Mouse (Mus musculus): ENCODE results near the gene Rfwd3. TPM values are rescaled to one million over a fixed set of nuclear protein-coding genes. Genes with fewer than 3 reads are reported as not detected.
"Not testable (repeated sequence)": the region's sequence is repeated elsewhere in the genome, so short reads cannot be mapped to it uniquely, and the experiment has no call there.

Rfwd3 gene
- polyA plus RNA-seq, 1 experiment from 2014 or later = 81.6 TPM

GRCm38 (mm10) chr8:111246864-111247263 is 53.2 kb downstream of the Rfwd3 start:
- WGBS = 94% methylated on average over 1 of the region's 1 CpGs
- H3K27me3 ChIP-seq (replicated peaks; ENCODE audit: control insufficient read depth, insufficient read depth, low read length); H3K4me1 ChIP-seq (replicated peaks; ENCODE audit: control insufficient read depth, insufficient read depth, low read length); H3K27ac ChIP-seq (ENCODE audit: low read depth, low read length); H3K9me3 ChIP-seq (ENCODE audit: control insufficient read depth, low read length); DNase-seq (ENCODE audit: low spot score); H3K4me3 ChIP-seq (ENCODE audit: low read depth, low read length); H3K9ac ChIP-seq (ENCODE audit: low read depth, low read length); H3K36me3 ChIP-seq (ENCODE audit: control insufficient read depth, insufficient read depth, low read length); H3K4me2 ChIP-seq; ATAC-seq (replicated peaks; ENCODE audit: low FRiP score): not testable (repeated sequence)

- Histone ChIP-seq H3K36me3 (ENCODE audit: control insufficient read depth, insufficient read depth, low read length) (no peaks in the 10 kb centered on the region), H3K9me3 (ENCODE audit: control insufficient read depth, low read length) (no peaks in the 10 kb centered on the region), H3K27ac (ENCODE audit: low read depth, low read length) (no peak overlapping the region), H3K27me3 (replicated peaks; ENCODE audit: control insufficient read depth, insufficient read depth, low read length) (no peaks in the 10 kb centered on the region), H3K4me1 (replicated peaks; ENCODE audit: control insufficient read depth, insufficient read depth, low read length) (0 out of 2 replicates have a peak, but pooled peaks cover 3% of the 10 kb centered on the region), H3K9ac (ENCODE audit: low read depth, low read length) (no peak overlapping the region), H3K4me2 (no peak overlapping the region), H3K4me3 (ENCODE audit: low read depth, low read length) (no peak overlapping the region)
- 73% methylated on average over 4 of the region's 4 CpGs for WGBS
- DNase-seq (ENCODE audit: low spot score) (no peak), ATAC-seq (replicated peaks; ENCODE audit: low FRiP score) (no peak)
These were observed 53.7 kb downstream of the Rfwd3 start for GRCm38 (mm10) chr8:111246287-111246830.

GRCm38 (mm10) chr8:111237301-111237700 is 62.7 kb downstream of the Rfwd3 start:
- 82% methylated on average over 3 of the region's 3 CpGs for WGBS
- Histone ChIP-seq H3K9me3 (ENCODE audit: control insufficient read depth, low read length) (no peaks in the 10 kb centered on the region), H3K4me1 (replicated peaks; ENCODE audit: control insufficient read depth, insufficient read depth, low read length) (peaks cover 2% of the 10 kb centered on the region; the same call in 1 of the 2 replicates), H3K4me3 (ENCODE audit: low read depth, low read length) (no peak overlapping the region), H3K27me3 (replicated peaks; ENCODE audit: control insufficient read depth, insufficient read depth, low read length) (no peaks in the 10 kb centered on the region), H3K27ac (ENCODE audit: low read depth, low read length) (no peak overlapping the region), H3K4me2 (no peak overlapping the region), H3K9ac (ENCODE audit: low read depth, low read length) (no peak overlapping the region), H3K36me3 (ENCODE audit: control insufficient read depth, insufficient read depth, low read length) (no peaks in the 10 kb centered on the region)
- no peak for ATAC-seq (replicated peaks; ENCODE audit: low FRiP score)
- DNase-seq (ENCODE audit: low spot score) = no peak

- Histone ChIP-seq H3K27me3 (replicated peaks; ENCODE audit: control insufficient read depth, insufficient read depth, low read length) (no peaks in the 10 kb centered on the region), H3K4me2 (no peak overlapping the region), H3K9ac (ENCODE audit: low read depth, low read length) (no peak overlapping the region), H3K4me3 (ENCODE audit: low read depth, low read length) (no peak overlapping the region), H3K36me3 (ENCODE audit: control insufficient read depth, insufficient read depth, low read length) (no peaks in the 10 kb centered on the region; the same call in 1 of the 2 replicates), H3K9me3 (ENCODE audit: control insufficient read depth, low read length) (no peaks in the 10 kb centered on the region), H3K4me1 (replicated peaks; ENCODE audit: control insufficient read depth, insufficient read depth, low read length) (peaks cover 2% of the 10 kb centered on the region; the same call in 1 of the 2 replicates), H3K27ac (ENCODE audit: low read depth, low read length) (no peak overlapping the region)
- no peak for ATAC-seq (replicated peaks; ENCODE audit: low FRiP score)
- DNase-seq (ENCODE audit: low spot score) = no peak
- WGBS = 88% methylated on average over 2 of the region's 2 CpGs
These were observed 66.3 kb downstream of the Rfwd3 start for GRCm38 (mm10) chr8:111233730-111234129.

- no peaks in the 10 kb centered on the region for H3K36me3 ChIP-seq (ENCODE audit: control insufficient read depth, insufficient read depth, low read length)
- 85% methylated on average over 5 of the region's 5 CpGs for WGBS
- no peak for DNase-seq (ENCODE audit: low spot score)
These were observed 75.9 kb downstream of the Rfwd3 start for GRCm38 (mm10) chr8:111224153-111224552.

More at GRCm38 (mm10) chr8:111224153-111224552, 75.9 kb downstream of the Rfwd3 start:
- ATAC-seq (replicated peaks; ENCODE audit: low FRiP score) = no peak
- no peak overlapping the region for H3K4me3 ChIP-seq (ENCODE audit: low read depth, low read length)
- H3K27me3 ChIP-seq (replicated peaks; ENCODE audit: control insufficient read depth, insufficient read depth, low read length) = no peaks in the 10 kb centered on the region
- H3K4me1 ChIP-seq (replicated peaks; ENCODE audit: control insufficient read depth, insufficient read depth, low read length) = no peaks in the 10 kb centered on the region
- no peaks in the 10 kb centered on the region for H3K9me3 ChIP-seq (ENCODE audit: control insufficient read depth, low read length)
- no peak overlapping the region for H3K4me2 ChIP-seq
- no peak overlapping the region for H3K9ac ChIP-seq (ENCODE audit: low read depth, low read length)
- H3K27ac ChIP-seq (ENCODE audit: low read depth, low read length) = no peak overlapping the region

Other genes with a start within 250 kb of the Rfwd3 start
- gene Exosc6, start 243.9 kb downstream of the Rfwd3 start, polyA plus RNA-seq (2014; fragmentation: Nextera tagmentation; extraction: Ambion mirVana) = 25.7 and 31.6 TPM in 2 replicates
- not detected in 2 replicates for gene Clec18a, start 207.8 kb downstream of the Rfwd3 start, polyA plus RNA-seq (2014; fragmentation: Nextera tagmentation; extraction: Ambion mirVana)
- gene Pdpr, start 205.6 kb downstream of the Rfwd3 start, polyA plus RNA-seq (2014; fragmentation: Nextera tagmentation; extraction: Ambion mirVana) = 5.1 and 5.3 TPM in 2 replicates
- 36.4 and 40.1 TPM in 2 replicates for gene Glg1, start 41.0 kb downstream of the Rfwd3 start, polyA plus RNA-seq (2014; fragmentation: Nextera tagmentation; extraction: Ambion mirVana)
- gene Mlkl, start 38.0 kb upstream of the Rfwd3 start, polyA plus RNA-seq (2014; fragmentation: Nextera tagmentation; extraction: Ambion mirVana) = 2.6 and 3.0 TPM in 2 replicates
- not detected in 2 replicates for gene Fa2h, start 93.6 kb upstream of the Rfwd3 start, polyA plus RNA-seq (2014; fragmentation: Nextera tagmentation; extraction: Ambion mirVana)
- 3.1 and 3.8 TPM in 2 replicates for gene Wdr59, start 221.9 kb upstream of the Rfwd3 start, polyA plus RNA-seq (2014; fragmentation: Nextera tagmentation; extraction: Ambion mirVana)
- gene Znrf1, start 235.9 kb upstream of the Rfwd3 start, polyA plus RNA-seq (2014; fragmentation: Nextera tagmentation; extraction: Ambion mirVana) = 24.9 and 27.6 TPM in 2 replicates